Mouse (Mus musculus) left cerebral cortex, postnatal 4 days (tissue): ENCODE results near the gene Pla2g4e. TPM values are rescaled to one million over a fixed set of nuclear protein-coding genes. Genes with fewer than 3 reads are reported as not detected.

Source experiments
- DNase-seq: peaks from one replicate; pipeline ENCODE4 v3.0.0-alpha.2; 2022
- intact Hi-C: fragments of 180-260 bp; cut with DNase I; formaldehyde crosslinking; loops from one replicate; pipeline ENCODE4 v1.15.1; 2025
- total RNA-seq, 2 experiments: library from RNA; stranded (reverse); gene quantifications; 2 replicates each; pipeline ENCODE4 v1.2.3; 2021

Gene Pla2g4e
- total RNA-seq, 2 experiments from 2014 or later: 42.0 to 42.3 TPM

GRCm38 (mm10) chr2:120128011-120128410 lies 117.1 kb downstream of the Pla2g4e start:
- intact Hi-C loops: no loop called here

GRCm38 (mm10) chr2:120126901-120127300 lies 118.2 kb downstream of the Pla2g4e start:
- intact Hi-C loops: no loop called here
- no peak for DNase-seq

More at GRCm38 (mm10) chr2:120128011-120128410, 117.1 kb downstream of the Pla2g4e start:
- DNase-seq: no peak

- DNase-seq: no peak
- intact Hi-C loops: no loop called here
Observed at GRCm38 (mm10) chr2:120126408-120126807, 118.7 kb downstream of the Pla2g4e start.

- no peak for DNase-seq
- intact Hi-C loops: no loop called here
Observed at GRCm38 (mm10) chr2:120125461-120125860, 119.7 kb downstream of the Pla2g4e start.

- DNase-seq: no peak
- intact Hi-C loops: no loop called here
Observed at GRCm38 (mm10) chr2:120124946-120125345, 120.2 kb downstream of the Pla2g4e start.

- intact Hi-C loops: no loop called here
- no peak for DNase-seq
Observed at GRCm38 (mm10) chr2:120124096-120124495, 121.0 kb downstream of the Pla2g4e start.

GRCm38 (mm10) chr2:120122983-120123382 lies 122.2 kb downstream of the Pla2g4e start:
- no peak for DNase-seq
- intact Hi-C loops: no loop called here

GRCm38 (mm10) chr2:120117346-120117745 lies 127.8 kb downstream of the Pla2g4e start:
- intact Hi-C loops: no loop called here

More at GRCm38 (mm10) chr2:120117346-120117745, 127.8 kb downstream of the Pla2g4e start:
- DNase-seq: no peak

Other genes starting within 250 kb of the Pla2g4e start
- 10 to 100 TPM; 10.2 to 11.1 TPM for gene Jmjd7, start 217.9 kb downstream of the Pla2g4e start, total RNA-seq
- 1 to 10 TPM; 3.7 to 5.4 TPM for gene Gm28042, start 217.8 kb downstream of the Pla2g4e start, total RNA-seq
- 1 to 10 TPM; 7.1 to 8.1 TPM for gene Pla2g4b, start 211.9 kb downstream of the Pla2g4e start, total RNA-seq
- 1 to 10 TPM; 6.9 to 9.6 TPM for gene Ehd4, start 90.7 kb downstream of the Pla2g4e start, total RNA-seq
- under 1 TPM; 0.40 to 0.62 TPM for gene Pla2g4d, start 43.9 kb upstream of the Pla2g4e start, total RNA-seq
- not detected for gene Pla2g4f, start 68.8 kb upstream of the Pla2g4e start, total RNA-seq
- 10 to 100 TPM; 48.4 to 53.7 TPM for gene Vps39, start 107.8 kb upstream of the Pla2g4e start, total RNA-seq
- gene Ganc, start 158.6 kb upstream of the Pla2g4e start, total RNA-seq: 1 to 10 TPM; 8.3 to 8.9 TPM
- 10 to 100 TPM; 29.8 to 33.1 TPM for gene Tmem87a, start 158.8 kb upstream of the Pla2g4e start, total RNA-seq
- gene Capn3, start 210.7 kb upstream of the Pla2g4e start, total RNA-seq: 1 to 10 TPM; 1.6 to 2.7 TPM